Mouse (Mus musculus): ENCODE data around the gene Kdm1b.

Kdm1b gene

DNA sequence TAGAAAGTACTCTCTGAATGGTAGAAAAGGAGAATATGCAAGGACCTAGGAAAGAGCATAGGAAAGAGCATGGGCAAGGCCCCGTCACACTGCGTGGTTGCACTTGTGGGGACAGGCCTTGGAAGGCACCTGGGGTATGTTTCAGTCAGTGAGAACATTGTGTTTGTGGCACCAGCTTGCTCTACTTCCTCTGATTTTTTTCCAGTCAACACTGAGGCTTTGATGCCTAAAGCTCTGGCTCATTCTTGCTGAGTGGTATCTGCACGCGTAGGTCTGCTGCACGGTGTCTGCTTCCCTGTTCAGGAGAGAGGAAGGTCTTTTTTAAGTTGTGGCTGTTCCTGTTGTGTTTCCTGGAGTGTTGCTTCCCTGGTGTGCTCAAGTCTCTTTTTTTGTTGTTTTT, 13.5 kb downstream of the Kdm1b start:
- DNase-seq (ENCODE audit: extremely low read depth, low read depth): no peak

DNA sequence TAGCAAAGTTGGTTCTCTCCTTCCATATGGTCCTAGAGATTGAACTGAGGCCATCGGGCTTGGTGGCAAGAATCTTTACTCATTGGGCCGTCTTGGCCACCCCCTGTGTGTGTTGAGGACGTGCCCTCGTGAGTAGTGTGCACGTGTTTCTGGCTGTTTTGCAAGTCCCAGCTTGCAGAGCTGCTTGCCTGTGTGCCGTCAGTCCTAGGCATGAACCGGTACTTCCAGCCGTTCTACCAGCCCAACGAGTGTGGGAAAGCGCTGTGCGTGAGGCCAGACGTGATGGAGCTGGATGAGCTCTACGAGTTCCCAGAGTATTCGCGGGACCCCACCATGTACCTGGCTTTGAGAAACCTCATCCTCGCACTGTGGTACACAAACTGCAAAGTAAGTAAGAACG, 19.5 kb downstream of the Kdm1b start:
- DNase-seq (ENCODE audit: extremely low read depth, low read depth): no peak

DNA sequence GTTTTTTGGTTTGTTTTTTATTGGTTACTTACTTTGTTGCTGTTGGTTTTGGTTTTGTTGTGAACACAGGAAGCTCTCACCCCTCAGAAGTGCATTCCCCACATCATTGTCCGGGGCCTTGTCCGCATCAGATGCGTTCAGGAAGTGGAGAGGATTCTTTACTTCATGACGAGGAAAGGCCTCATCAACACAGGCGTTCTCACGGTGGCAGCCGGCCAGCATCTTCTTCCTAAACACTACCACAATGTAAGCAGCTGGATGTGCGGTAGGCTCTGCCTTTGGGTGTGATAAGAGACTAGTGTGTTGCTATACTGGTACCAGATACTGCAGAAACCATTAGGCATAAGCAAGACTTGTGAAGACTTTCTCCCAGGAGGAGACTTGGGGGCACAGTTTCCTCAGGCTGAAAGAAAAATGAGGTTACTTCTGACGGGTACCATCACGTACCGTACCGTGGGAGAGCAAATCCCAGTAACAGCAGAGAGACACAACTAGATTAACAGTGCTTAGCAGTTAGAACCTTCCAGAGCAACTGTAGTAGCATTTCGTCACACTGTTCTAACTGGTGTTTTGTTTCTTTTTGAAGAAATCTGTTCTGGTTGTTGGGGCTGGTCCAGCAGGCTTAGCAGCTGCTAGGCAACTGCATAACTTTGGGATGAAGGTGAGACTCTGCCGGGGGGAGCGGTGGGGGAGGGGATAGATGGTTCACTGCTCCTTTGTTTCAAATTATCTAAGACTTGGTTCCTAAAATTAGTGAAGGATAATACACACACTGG, 20.9 kb downstream of the Kdm1b start:
- DNase-seq (ENCODE audit: extremely low read depth, low read depth): no peak

GRCm38 (mm10) chr13:47066516-47066915, 23.2 kb downstream of the Kdm1b start:
- DNase-seq (ENCODE audit: extremely low read depth, low read depth): no peak

DNA sequence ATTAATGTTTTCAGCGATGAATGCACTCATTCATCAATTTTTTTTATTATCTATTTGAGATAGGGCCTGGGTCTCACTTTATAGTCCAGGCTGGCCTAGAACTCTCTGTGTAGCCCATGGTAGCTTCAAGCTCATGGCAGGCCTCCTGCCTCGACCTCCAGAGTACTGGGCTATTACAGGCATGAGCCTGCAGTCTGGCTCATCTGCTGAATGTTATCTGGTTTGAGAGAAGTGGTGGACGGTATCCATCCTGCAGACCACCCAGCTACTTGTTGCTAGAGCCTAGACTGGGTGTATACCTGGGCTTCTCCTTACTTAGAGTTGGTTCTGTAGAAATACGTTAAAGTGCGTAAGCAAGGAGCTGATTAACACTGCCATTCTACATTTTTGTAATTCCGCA, 23.7 kb downstream of the Kdm1b start:
- no peak for DNase-seq (ENCODE audit: extremely low read depth, low read depth)

DNA sequence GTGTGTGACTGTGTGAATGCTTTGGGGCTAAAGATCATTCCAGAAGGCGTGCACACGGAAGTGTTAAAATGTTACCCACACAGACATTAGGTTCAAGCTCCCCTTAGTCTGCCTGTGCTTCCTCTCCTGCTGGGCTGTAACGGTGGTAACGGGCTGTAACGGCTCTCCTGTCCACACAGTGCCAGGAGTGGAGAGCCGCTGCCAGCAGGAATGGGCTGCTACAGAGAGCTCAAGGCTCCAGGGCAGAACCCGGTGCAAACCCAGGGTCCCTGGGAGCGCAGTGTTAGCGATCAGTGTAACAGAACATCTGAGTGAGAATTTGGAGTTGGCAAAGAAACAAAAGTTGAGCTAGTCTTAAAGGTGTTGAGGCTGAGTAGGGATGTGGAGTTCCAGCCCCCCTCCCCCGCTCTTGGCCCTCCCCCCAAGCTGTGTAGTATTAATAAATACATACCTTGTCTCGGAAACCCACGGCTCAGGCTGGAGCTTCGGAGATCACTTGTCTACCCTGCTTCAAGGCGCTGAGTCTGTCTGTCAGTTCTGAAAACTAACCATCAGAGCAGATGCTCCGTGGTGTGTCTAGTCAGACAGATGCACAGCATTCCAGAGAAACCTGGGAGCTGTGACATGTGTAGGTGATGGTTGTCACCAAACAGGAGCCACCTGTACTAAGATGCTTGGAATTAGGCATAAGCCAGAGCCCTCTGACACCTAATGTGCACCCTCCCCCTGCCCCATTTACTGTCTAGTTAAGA, 27.2 kb downstream of the Kdm1b start:
- DNase-seq (ENCODE audit: extremely low read depth, low read depth): no peak

- DNase-seq (ENCODE audit: extremely low read depth, low read depth): no peak
Observed at GRCm38 (mm10) chr13:47071871-47072270, 28.6 kb downstream of the Kdm1b start.

DNA sequence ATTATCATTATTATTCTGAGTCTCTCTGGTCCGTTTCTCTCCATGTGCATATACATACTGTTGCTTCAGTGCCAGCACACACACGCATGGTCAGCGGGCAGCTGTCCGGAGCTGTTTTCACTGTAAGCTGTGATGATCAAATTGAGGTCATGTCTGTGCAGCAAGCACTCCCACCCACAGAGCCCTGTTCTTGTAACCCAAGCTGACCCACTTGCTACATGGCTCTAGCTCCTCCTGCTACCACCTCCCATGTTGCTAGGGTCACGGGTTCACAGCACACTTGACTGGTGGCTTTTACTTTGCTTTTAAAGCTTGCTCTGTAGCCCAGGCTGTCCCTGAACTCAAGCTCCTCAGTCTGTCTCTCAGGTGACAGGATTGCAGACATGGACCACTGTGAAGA, 29.2 kb downstream of the Kdm1b start:
- no peak for DNase-seq (ENCODE audit: extremely low read depth, low read depth)

DNA sequence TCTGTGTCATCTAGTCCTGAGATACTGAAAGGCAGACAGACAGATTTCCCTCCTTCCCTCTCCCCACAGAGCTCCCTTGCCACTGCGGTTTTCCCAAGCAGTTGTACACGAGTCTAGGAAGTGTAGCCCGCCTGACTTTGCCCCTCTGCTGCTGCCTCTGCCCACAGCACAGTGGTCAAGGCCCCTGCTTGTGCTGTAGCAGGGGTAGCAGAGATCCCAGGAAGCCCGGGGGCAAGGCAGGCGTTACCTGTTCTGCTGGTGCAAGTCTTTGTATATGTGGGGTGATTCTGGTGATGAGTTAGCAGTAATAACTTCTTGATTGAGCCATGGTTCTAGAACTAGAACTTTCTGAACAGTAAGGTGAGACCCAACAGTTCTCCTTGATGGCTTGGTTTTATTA, 32.9 kb downstream of the Kdm1b start:
- no peak for DNase-seq (ENCODE audit: extremely low read depth, low read depth)

GRCm38 (mm10) chr13:47077367-47077766, 34.1 kb downstream of the Kdm1b start:
- no peak for DNase-seq (ENCODE audit: extremely low read depth, low read depth)

DNA sequence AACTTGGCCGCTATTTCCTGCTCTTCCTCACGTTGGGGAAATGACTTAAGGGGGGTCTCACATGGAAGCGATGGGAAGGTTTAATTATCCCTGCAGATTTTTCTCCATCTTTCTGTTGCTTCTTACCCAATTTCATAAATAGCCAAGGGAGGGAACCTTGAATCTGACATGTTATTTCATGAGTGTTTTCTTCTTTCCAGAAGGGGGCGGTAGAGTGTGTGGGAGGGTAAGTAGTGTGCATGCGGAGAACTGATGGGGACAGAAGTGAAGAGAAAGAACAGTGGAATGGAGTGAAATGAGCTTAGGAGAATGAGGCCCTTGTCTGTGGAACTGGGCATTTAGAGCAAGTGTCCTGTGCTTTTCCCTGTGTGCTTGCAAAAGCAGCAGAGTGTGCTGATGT, 35.5 kb downstream of the Kdm1b start:
- DNase-seq (ENCODE audit: extremely low read depth, low read depth): no peak

- no peak for DNase-seq (ENCODE audit: extremely low read depth, low read depth)
Observed at GRCm38 (mm10) chr13:47080905-47081505, 37.7 kb downstream of the Kdm1b start.

DNA sequence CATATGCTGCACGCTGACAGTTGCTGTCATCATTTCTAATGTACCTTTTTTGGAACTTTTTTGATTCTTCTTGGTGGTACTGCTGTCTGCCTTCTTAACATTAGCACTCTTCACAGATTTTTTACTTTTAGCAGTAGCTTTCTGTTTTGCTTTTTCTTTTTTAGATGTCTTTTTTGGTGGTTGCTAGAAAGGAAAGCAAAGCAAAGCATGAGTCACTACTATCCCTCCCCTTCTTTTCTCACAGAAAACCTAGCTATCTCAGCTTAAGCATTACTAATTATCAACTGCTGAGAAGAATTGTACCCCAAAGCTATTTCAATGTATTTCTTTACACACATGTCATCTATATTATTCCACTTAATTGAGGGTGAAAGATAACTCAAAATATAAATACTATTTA, 45.1 kb downstream of the Kdm1b start:
- DNase-seq (ENCODE audit: extremely low read depth, low read depth): no peak

DNA sequence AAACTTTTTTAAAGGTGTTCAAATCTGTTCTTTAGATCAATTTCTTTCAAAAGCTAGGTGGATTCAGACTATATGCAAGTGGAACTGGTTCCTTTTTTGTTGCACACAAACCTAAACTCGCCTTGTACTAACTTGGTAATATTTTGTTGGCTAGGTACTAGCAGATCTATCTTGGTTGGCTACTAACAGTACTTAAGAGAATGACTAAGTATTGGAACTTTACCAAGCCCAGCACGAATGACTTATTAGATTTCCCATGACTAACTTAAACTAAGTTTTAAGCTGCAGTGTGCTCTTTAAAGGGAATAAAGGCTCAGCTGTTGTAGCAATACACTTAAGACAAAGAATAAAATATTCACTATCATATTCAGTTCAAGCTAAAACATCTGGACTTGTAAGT, 46.0 kb downstream of the Kdm1b start:
- DNase-seq (ENCODE audit: extremely low read depth, low read depth): no peak

DNA sequence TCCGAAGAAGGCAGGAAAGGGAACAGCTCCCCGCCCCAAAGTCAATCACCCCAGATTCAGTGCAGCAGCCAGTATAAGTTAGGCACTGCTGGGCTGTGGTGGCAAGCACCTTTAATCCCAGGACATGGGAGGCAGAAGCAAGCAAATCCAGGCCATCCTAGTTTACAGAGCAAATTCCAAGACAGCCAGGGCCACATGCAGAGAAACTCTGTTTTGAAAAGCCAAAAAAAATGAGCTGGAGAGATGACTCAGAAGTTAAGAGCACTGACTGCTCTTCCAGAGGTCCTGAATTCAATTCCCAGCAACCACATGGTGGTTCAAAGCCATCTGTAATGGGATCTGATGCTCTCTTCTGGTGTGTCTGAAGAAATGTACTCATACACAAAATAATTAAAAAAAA, 50.5 kb downstream of the Kdm1b start:
- DNase-seq (ENCODE audit: extremely low read depth, low read depth): no peak

- DNase-seq (ENCODE audit: extremely low read depth, low read depth): no peak
Observed at GRCm38 (mm10) chr13:47096591-47096990, 53.3 kb downstream of the Kdm1b start.

- DNase-seq (ENCODE audit: extremely low read depth, low read depth): no peak
Observed at GRCm38 (mm10) chr13:47099265-47099664, 56.0 kb downstream of the Kdm1b start.

DNA sequence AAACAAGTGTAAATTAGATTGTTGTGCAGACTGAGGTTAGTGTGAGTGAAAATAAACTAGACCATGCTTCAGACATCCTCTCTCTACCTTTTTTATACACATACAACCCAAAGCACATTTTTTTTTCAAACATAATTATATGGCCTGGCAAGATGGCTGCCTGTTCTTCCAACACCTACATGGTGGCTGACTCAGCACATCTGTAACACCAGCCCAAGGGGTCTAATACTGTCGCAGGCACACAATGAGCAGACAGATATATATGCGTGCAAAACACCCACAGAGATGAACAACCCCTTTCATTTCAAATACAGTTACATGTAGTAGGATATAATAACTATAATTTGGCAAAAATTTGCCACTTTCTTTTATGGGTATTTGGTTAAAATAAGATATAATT, 57.3 kb downstream of the Kdm1b start:
- DNase-seq (ENCODE audit: extremely low read depth, low read depth): no peak

DNA sequence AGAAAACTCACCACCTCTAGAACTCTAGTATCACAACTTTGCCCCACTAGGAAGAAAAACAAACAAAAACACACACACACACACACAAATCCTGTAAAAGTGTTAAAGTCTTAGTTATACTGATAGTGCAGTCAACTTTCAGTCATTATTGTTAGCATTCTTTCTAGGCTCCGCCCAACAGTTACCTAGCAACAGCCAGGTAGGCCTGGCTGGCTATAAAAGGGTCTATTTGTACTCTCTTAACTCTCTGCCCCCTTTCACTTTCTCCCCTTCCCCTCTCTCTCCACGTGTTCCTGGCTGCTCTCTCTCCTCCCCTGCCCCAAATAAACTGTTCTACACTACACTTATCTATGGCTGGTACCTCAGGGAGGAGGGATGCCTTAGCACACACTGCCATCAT, 60.8 kb downstream of the Kdm1b start:
- DNase-seq (ENCODE audit: extremely low read depth, low read depth): no peak

DNA sequence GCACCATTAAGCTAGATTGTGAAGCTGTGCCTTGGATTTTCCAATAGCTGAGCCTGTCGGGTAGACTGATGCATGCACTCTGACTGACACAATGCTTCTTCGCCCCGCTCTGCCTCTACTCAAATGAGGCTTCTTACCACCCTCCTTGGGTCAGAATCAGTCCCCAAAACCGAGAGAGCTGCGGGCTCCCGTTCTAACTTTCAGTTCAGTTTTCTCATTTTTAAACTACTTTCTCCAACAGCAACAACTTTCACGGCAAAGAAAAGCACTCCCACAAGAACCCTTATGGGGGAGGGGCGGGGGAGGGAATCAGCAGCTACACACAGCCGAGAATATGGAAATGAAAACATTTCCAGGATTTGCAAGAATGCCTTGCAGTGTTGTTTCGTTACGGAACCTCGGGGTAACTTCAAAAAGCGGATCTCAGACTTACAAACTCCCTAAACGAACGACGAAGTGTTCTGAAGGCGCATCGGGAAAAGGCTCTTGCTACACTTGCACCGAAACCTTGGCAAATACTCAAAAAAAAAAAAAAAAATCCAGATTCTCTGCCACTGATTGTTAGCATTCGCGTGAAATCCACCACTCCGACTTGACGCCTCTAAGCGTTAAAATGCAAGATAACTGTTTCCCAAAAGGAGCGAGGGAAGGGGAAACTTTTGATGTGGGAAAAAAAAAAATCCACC, 61.7 kb downstream of the Kdm1b start:
- DNase-seq (ENCODE audit: extremely low read depth, low read depth): no peak

- peak; percentile 56 for DNase-seq (ENCODE audit: extremely low read depth, low read depth)
Observed at GRCm38 (mm10) chr13:47105711-47106579, 62.6 kb downstream of the Kdm1b start, which contains the start of gene Dek. Gene Dek, minus strand, starts transcription at chr13:47106201.
